Mouse (Mus musculus) frontal cortex, postnatal 14 days (tissue): ENCODE data around the gene Mif4gd.
A peak's percentile ranks its signal among the peaks of the same experiment; 100 is the strongest.

Experiments used
- DNase-seq, 2 experiments: peaks; one replicate each; pipeline ENCODE4 v3.0.0; 2022; ENCODE audit warnings: low spot score in 2 of 2

The Mif4gd gene

DNA sequence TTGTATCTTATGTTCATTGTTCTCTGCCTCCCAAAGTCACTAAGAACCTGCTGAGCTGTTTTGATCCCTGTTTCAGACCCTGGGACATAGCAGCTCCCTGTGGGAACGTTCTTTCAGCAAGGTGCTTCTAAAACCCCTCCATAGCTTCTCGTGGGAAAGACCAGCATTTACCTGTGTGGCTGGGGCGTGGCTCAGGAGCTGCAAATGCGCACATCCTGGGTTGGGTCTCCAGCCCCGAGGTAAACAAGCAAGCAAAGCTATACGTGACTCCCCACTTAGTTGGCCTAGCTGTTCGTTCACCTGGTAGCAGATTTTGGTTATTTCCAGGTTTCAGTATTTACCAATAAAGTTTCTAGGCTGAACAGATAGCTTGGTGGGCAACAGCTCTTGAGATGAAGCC lies 19.5 kb upstream of the Mif4gd start:
- DNase-seq, result no peak

DNA sequence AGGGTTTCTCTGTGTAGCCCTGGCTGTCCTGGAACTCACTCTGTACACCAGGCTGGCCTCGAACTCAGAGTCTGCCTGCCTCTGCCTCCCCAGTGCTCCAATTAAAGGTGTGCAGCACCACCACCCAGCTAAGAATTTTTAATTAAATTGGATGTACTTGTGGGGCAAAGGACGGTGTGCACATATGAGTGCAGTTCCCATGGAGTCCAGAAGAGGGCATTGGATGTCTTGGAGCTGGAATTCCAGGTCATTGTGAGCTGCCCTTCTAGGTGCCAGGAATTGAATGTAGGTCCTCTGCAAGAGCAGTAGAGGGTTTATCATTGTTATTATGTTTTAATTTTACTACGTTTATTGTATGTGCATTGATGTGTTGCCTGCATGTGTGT lies 18.7 kb upstream of the Mif4gd start:
- DNase-seq, result no peak

DNA sequence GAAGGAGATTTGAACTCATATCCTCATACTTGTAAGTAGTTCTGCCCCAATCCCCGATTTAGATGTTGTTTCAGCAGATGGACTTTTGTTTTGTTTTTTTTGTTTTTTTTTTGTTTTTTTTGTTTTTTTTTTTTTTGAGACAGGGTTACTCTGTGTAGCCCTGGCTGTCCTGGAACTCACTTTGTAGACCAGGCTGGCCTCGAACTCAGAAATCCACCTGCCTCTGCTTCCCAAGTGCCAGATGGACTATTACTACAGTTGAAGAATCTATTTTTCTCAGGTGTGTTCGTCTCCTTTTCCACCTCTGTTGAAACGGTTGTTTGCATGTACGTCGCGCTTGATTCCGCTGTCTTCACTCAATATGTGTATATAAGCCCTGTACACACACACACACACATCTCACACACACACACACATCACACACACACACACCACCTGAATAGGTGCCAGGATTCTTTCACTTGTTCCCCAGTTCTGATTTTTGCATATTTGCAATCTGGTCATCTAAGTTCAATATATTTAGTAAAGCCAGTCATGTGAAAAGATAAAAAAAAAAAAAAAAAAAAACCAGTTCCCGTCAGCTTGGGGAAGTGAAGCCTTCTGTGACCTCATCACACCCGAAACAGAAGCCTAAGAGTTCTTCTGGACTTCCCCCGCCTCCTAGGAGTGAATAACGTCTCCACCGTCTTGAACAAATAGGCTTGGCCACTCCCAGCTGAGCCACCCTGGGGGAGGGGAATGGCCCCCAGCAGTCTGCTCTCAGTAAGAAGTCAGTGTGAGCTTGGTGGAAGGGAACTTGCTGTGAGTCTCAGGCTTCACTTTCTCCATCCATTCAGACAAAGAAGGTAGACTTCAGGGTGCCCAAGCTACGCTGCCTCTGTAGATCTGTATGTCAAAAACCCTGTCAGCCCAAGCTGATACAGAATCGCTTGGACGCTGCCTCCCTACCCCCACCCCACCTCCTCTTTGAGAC lies 18.0 kb upstream of the Mif4gd start:
- DNase-seq, result peak in 1 of 2 experiments; percentile 38

DNA sequence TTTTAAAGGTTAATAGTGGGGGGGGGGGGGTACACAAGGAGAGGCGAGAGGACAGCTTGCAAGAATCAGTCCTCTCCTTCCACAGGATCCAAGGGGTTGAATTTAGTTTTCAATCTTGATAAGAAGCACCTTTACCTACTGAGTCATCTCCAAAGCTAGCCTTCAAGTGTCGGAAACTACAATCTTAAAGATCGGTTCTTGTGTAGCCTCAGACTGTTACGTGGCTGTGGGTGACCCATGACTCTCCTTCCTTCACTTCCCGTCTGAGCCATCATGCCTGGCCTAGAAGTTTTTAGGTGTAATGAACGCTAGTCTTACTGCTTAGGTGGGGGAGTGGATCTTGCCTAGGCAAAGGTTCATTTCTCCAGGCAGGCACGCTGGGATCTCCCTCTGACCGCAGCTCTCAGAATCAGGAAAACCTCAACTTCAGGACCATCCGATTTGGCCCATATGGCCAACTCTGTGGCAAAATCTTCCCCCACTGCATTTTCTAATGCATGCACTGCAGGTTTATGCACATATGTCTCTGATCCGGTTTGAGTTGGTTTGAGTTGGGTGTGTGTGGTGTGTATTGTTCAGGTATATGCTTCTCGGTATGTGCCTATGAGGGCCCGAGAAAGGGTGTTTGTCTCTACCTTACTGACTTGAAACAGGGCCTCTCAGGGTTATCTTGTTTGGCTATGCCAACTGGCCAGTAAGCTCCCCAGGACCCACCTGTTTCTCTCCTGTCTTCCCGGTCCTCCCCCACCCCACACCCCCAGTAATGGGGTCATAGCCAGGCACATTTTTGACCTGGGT lies 17.2 kb upstream of the Mif4gd start:
- DNase-seq, result no peak

DNA sequence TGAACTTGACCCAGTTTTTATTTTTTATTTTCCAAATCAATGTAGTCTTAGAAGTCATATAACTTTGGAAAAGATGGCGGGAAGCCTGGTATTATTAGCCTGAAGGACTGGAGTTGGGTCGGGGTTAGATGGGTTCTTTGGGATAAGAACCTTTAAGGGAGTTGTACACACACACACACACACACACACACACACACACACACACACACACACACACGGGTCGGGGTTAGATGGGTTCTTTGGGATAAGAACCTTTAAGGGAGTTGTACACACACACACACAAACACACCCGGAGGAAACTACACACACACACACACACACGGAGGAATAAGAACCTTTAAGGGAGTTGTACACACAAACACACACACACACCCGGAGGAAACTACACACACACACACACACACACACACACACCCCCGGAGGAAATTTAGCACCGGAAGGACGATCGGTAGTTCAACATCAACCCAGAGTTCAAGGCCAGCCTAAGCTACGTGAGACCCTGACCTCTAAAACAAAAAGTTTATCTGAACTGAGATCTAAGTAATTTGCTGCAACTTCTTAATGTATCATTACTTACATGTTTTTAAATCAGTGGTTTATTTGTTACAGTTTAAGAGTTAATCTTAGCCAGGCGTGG lies 15.8 kb upstream of the Mif4gd start:
- DNase-seq, result no peak

- DNase-seq, result peak; percentile 99
Measured at GRCm38 (mm10) chr11:115627705-115628464, 15.1 kb upstream of the Mif4gd start, which contains the start of gene Slc25a19. TSS of gene Slc25a19 (minus strand) at chr11:115628295.

GRCm38 (mm10) chr11:115626824-115627616 lies 14.3 kb upstream of the Mif4gd start:
- no peak for DNase-seq

- DNase-seq, result no peak
Measured at GRCm38 (mm10) chr11:115625877-115626276, 13.1 kb upstream of the Mif4gd start.

DNA sequence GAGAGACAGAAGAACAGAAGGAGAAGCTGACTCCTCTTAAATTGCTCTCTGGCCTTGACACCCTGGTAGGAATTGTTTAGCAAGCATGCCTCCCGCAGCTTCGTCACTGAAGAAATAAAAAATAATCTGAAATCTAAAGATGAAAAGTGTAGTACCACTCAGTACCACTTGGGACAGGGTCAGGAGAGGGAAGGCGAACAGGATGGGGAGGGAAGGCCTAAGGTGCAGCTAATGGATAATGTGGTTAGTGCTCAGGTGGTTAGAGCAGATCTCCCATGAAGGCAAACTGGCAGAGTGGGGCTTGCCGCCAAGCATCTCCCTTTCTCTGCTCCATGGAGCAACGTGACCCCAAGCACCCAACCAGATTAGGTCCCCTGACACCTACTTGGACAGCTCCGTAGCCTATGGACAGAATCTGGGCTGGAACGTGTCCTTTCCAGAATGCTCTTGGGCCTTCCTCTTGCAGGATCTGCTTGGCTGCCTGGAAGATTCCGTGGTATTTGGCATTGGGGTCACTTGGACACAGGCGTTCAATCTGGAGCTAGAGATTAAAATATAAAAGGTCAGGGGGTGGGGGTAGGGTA lies 10.8 kb upstream of the Mif4gd start:
- DNase-seq, result no peak

DNA sequence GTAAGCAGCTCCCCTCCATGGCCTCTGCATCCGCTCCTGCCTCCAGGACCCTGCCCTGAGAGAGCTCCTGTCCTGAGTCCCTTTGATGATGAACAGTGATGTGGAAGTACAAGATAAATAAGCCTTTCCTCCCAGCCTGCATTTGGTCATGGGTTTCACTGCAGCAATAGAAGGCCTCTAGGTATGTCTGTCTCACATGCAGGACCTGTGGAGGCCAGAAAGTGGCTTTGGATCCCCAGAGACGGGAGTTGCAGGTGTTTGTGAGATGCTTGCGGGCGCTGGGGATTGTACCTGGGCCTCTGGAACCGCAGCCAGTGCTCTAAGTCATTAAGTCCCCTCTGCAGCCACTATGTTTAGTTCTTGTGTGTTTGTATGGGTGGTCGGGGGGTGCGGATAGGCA lies 7.2 kb upstream of the Mif4gd start:
- no peak for DNase-seq

DNA sequence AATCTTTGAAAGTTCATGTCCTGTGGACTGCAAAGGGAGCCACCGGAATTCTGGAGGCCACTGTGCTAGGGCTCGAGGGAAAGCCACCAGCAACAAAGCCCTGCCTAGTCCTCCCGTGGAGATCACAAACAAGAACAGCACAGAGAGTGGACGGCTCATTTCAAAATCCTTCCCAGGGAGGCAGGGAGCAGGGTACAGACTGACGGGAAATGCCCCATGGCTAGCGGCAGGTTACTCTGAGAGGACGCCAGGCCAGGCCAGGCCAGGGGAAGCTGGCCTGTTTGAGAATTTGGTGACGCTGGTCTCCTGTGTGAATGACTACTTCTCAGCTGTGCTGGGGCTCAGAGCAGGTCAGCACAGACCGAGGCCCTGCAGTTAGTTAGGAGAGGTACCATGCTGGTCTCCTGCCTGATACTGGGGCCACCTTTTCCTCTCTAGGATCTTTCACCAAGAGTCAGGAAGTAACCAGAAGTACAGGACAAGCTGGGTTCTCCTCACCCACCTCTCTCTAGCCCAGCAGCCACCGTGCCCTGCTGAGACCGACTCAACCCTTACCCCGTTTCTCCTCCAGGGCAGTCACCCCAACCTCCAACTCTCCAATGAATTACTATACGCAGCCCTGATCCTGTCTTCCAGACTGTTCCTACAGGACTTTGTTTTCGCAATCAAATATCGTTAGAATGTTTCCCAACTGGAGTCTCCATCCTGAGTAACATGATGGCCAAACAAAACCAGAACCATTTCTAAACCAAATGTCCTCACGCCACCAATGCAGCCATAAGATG lies 6.2 kb upstream of the Mif4gd start:
- no peak for DNase-seq

DNA sequence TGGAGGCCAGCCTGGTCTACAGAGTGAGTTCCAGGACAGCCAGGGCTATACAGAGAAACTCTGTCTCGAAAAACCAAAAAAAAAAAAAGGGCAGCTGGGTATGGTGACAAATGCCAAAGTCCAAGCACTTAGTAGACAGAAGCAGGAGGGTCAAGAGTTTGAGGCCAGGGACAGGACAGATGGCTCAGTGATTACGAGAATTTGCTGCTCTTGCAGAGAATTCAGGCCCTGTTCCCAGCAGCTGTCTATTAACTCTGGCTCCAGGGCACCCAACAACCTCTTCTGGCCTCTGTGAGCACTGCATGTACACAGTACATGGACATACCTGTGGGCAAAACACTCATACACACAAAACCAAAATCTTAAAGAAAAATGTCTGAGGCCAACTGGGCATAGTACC lies 5.2 kb upstream of the Mif4gd start:
- no peak for DNase-seq

DNA sequence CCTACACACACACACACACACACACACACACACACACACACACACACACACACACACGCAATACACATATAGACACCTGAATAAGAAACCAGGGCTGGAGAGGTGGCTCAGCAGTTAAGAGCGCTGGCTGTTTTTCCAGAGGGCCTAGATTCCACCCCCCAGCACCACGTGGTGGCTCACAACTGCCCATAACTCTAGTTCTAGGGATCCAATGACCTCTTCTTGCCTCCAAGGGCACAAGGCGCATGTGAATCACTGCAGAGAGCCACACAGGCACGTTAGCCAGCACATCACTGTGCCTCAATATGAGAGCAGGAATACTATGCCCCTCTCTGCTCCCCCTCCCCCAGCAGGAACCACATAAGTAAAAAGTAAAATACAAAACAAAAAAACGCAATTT lies 4.1 kb upstream of the Mif4gd start:
- DNase-seq, result no peak

- no peak for DNase-seq
Measured at GRCm38 (mm10) chr11:115616371-115616770, 3.6 kb upstream of the Mif4gd start.

- no peak for DNase-seq
Measured at GRCm38 (mm10) chr11:115615875-115616274, 3.1 kb upstream of the Mif4gd start.

GRCm38 (mm10) chr11:115615108-115615825 lies 2.5 kb upstream of the Mif4gd start:
- DNase-seq, result no peak

DNA sequence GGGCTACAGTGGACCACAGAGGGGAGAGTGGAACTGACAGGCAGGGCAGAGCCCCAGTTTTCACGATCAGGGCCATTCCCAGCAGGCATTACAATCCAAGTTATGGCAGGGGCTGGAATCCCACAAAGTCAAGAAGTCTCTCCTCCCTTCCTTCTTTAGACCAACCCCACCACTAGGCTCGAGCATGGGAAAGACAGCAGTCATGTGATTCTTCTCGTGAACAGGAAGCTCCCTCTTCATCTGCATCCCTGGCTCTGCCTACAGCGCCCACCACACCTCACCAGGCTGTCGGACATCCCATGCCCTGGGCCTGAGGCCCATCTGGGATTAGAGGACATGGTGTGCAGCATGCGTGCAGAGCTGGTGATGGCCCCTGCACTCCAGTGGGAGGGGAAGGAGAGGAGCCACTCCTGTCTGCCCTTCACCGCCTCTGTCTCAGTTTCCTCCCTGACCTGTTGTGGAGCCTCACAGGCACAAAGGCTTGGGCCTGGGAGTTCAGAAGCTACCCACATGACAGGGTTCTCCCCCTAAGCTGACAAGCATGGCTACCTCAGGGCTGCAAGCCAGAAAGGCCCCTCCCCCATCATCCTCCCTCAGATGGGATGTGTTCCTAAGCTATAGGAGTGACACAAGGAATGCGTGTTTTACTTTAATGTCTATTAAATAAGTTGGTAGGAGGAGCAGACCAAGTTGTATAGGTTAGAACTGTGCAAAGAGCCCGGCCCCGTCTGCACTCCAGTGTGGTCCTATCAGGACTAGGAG lies 1.8 kb upstream of the Mif4gd start:
- DNase-seq, result no peak
